Mouse (Mus musculus) right cerebral cortex, postnatal 10 days (tissue): ENCODE data around the gene Myef2.
A peak's percentile ranks its signal among the peaks of the same experiment; 100 is the strongest.
"Not testable (repeated sequence)": the region's sequence is repeated elsewhere in the genome, so short reads cannot be mapped to it uniquely, and the experiment has no call there.

Experiments
- DNase-seq, 2 experiments: peaks; one replicate each; pipeline ENCODE4 v3.0.0; 2021; ENCODE audit warnings: low spot score in 2 of 2

The Myef2 gene

GRCm38 (mm10) chr2:125123477-125123852 is at the start of gene Myef2:
Myef2 (minus strand) TSS chr2:125123661.
- DNase-seq = peak; percentile 86 to 91

- DNase-seq = no peak
These were observed 38.6 kb upstream of the Myef2 start for GRCm38 (mm10) chr2:125162012-125162470.

GRCm38 (mm10) chr2:125155504-125155903 is 32.0 kb upstream of the Myef2 start:
- no peak for DNase-seq

- no peak for DNase-seq
These were observed 30.8 kb upstream of the Myef2 start for GRCm38 (mm10) chr2:125154294-125154693.

GRCm38 (mm10) chr2:125152388-125152787 is 28.9 kb upstream of the Myef2 start, which contains the start of gene Slc12a1:
Slc12a1 (plus strand) TSS chr2:125152505.
- DNase-seq = no peak

- DNase-seq = no peak
These were observed 18.9 kb upstream of the Myef2 start for GRCm38 (mm10) chr2:125142336-125142735.

- DNase-seq = no peak
These were observed 13.4 kb upstream of the Myef2 start for GRCm38 (mm10) chr2:125136846-125137245.

- peak; percentile 55 to 68 for DNase-seq
These were observed 12.7 kb upstream of the Myef2 start, which contains the start of gene Ctxn2 for GRCm38 (mm10) chr2:125135903-125136811. Ctxn2 (plus strand) TSS chr2:125136692.

- no peak for DNase-seq
These were observed 10.7 kb upstream of the Myef2 start for GRCm38 (mm10) chr2:125134113-125134512.

- DNase-seq = no peak
These were observed 3.3 kb upstream of the Myef2 start for GRCm38 (mm10) chr2:125126792-125127191.

GRCm38 (mm10) chr2:125125824-125126223 is 2.4 kb upstream of the Myef2 start:
- no peak for DNase-seq

- peak; percentile 60 to 69 for DNase-seq
These were observed 611 bp downstream of the Myef2 start for GRCm38 (mm10) chr2:125122624-125123476.

GRCm38 (mm10) chr2:125122288-125122623 is 1.2 kb downstream of the Myef2 start:
- no peak for DNase-seq

GRCm38 (mm10) chr2:125119381-125120110 is 3.9 kb downstream of the Myef2 start:
- peak; percentile 66 to 79 for DNase-seq

- DNase-seq = not testable (repeated sequence)
These were observed 16.9 kb downstream of the Myef2 start for GRCm38 (mm10) chr2:125106536-125106935.

GRCm38 (mm10) chr2:125104491-125104890 is 19.0 kb downstream of the Myef2 start:
- DNase-seq = not testable (repeated sequence)

- not testable (repeated sequence) for DNase-seq
These were observed 31.3 kb downstream of the Myef2 start for GRCm38 (mm10) chr2:125092123-125092522.

GRCm38 (mm10) chr2:125088757-125089156 is 34.7 kb downstream of the Myef2 start:
- no peak for DNase-seq

GRCm38 (mm10) chr2:125083879-125084278 is 39.6 kb downstream of the Myef2 start:
- no peak for DNase-seq

GRCm38 (mm10) chr2:125073056-125073780 is 50.2 kb downstream of the Myef2 start:
- DNase-seq = no peak

- no peak for DNase-seq
These were observed 54.8 kb downstream of the Myef2 start for GRCm38 (mm10) chr2:125068696-125069095.
